Mouse (Mus musculus) C2C12 (cell line): ENCODE measurements around the gene Pidd1.
"Not testable (repeated sequence)": the region's sequence is repeated elsewhere in the genome, so short reads cannot be mapped to it uniquely, and the experiment has no call there.

Experiments
- CTCF ChIP-seq: IDR thresholded peaks from one replicate; pipeline ENCODE4 v1.5.1; 2011; ENCODE audit not compliant: control insufficient read depth, insufficient read depth, insufficient read length
- MYOG ChIP-seq: IDR thresholded peaks from one replicate; pipeline ENCODE4 v1.6.1; 2011; ENCODE audit not compliant: control insufficient read depth, insufficient read length; ENCODE audit errors: extremely low read depth
- USF1 ChIP-seq: IDR thresholded peaks from one replicate; pipeline ENCODE4 v1.6.1; 2011; ENCODE audit warnings: low read depth, mild to moderate bottlenecking, control low read depth, moderate library complexity

DNA sequence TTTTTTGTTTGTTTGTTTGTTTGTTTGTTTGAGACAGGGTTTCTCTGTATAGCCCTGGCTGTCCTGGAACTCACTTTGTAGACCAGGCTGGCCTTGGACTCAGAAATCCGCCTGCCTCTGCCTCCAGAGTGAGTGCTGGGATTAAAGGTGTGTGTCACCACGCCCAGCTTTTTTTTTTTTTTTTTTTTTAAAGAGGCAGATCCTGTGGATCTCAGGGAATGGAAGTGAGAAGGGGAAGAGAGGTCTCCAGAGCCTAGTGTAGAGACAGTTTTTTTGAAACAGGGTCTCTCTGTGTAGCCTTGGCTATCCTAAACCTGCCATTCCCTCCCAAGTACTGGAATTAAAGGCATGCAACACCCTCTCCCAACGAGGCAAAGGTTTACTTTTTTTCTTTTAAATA, 2.5 kb upstream of the Pidd1 start:
- not testable (repeated sequence) for TF ChIP-seq USF1, MYOG, CTCF
